Mouse (Mus musculus) C2C12 (cell line): Measurements from ENCODE around the gene Ldlrap1. TPM values are rescaled to one million over a fixed set of nuclear protein-coding genes. Genes with fewer than 3 reads are reported as not detected.

ENCODE experiments used
- H3K27me3 ChIP-seq: one replicate; pipeline ENCODE4 v1.6.1; 2011; ENCODE audit not compliant: control insufficient read depth, insufficient read depth, insufficient read length
- H3K36me3 ChIP-seq: one replicate; pipeline ENCODE4 v1.6.1; 2011; ENCODE audit not compliant: control insufficient read depth, insufficient read depth
- H3K4me3 ChIP-seq: one replicate; pipeline ENCODE4 v1.5.1; 2011; ENCODE audit warnings: mild to moderate bottlenecking, control low read depth; ENCODE audit not compliant: poor library complexity, insufficient read depth, severe bottlenecking
- H3K79me2 ChIP-seq: one replicate; pipeline ENCODE4 v1.6.1; 2011; ENCODE audit not compliant: control insufficient read depth, insufficient read depth
- H3K79me3 ChIP-seq: one replicate; pipeline ENCODE4 v1.6.1; 2011; ENCODE audit warnings: low read depth, control low read depth
- H3ac ChIP-seq: one replicate; pipeline ENCODE3; 2011; ENCODE audit warnings: low read depth; ENCODE audit not compliant: control insufficient read depth, insufficient read length
- CEBPB ChIP-seq: IDR thresholded peaks from one replicate; pipeline ENCODE4 v1.6.1; 2011; ENCODE audit warnings: low read depth, mild to moderate bottlenecking, control low read depth, moderate library complexity
- CTCF ChIP-seq: IDR thresholded peaks from one replicate; pipeline ENCODE4 v1.5.1; 2011; ENCODE audit not compliant: control insufficient read depth, insufficient read depth, insufficient read length
- FOSL1 ChIP-seq: IDR thresholded peaks from one replicate; pipeline ENCODE4 v1.8.0; 2011; ENCODE audit warnings: mild to moderate bottlenecking, low read length; ENCODE audit not compliant: poor library complexity, insufficient read depth, severe bottlenecking
- MAX ChIP-seq: IDR thresholded peaks from one replicate; pipeline ENCODE4 v1.6.1; 2011; ENCODE audit warnings: mild to moderate bottlenecking, control low read depth
- MYOD1 ChIP-seq: IDR thresholded peaks from one replicate; pipeline ENCODE4 v1.6.1; 2011; ENCODE audit warnings: low read depth; ENCODE audit not compliant: control insufficient read depth, insufficient read length
- MYOG ChIP-seq: IDR thresholded peaks from one replicate; pipeline ENCODE4 v1.6.1; 2011; ENCODE audit not compliant: control insufficient read depth, insufficient read length; ENCODE audit errors: extremely low read depth
- USF1 ChIP-seq: IDR thresholded peaks from one replicate; pipeline ENCODE4 v1.6.1; 2011; ENCODE audit warnings: low read depth, mild to moderate bottlenecking, control low read depth, moderate library complexity
- long read RNA-seq, 2 experiments: library from polyadenylated mRNA; unstranded; transcript quantifications; one replicate each; pipeline ENCODE4 v2.0.0; 2019 to 2020
- polyA plus RNA-seq: library from polyadenylated mRNA; unstranded; fragments of >200 nt; fragmentation: generic; extraction: Trizol; gene quantifications from one replicate; pipeline ENCODE4 v1.2.1, GENCODE M21; 2012; ENCODE audit warnings: missing spikeins

Gene Ldlrap1
- polyA plus RNA-seq: 30.8 TPM
- long read RNA-seq, experiment 1, full-length matches to known transcripts: 20 of 30 reads
- long read RNA-seq, experiment 1, partial matches to known transcripts: 0 of 30 reads
- long read RNA-seq, experiment 1, other reads (novel, unspliced or antisense): 10 of 30 reads
- long read RNA-seq, experiment 2, full-length matches to known transcripts: 276 of 340 reads
- long read RNA-seq, experiment 2, partial matches to known transcripts: 6 of 340 reads
- long read RNA-seq, experiment 2, other reads (novel, unspliced or antisense): 58 of 340 reads

GRCm38 (mm10) chr4:134767426-134768225 is at the start of gene Ldlrap1:
Gene Ldlrap1 (minus strand): TSS chr4:134768024.
- H3K36me3 ChIP-seq: no peaks in the 10 kb centered on the region
- peaks cover 51% of the 10 kb centered on the region for H3K79me2 ChIP-seq
- H3ac ChIP-seq: peak within 1 kb of the TSS; percentile 87
- H3K79me3 ChIP-seq: peaks cover 31% of the 10 kb centered on the region
- peak within 1 kb of the TSS; percentile 82 for H3K4me3 ChIP-seq
- no peaks in the 10 kb centered on the region for H3K27me3 ChIP-seq
- TF ChIP-seq MYOD1 (no peak), CEBPB (no peak), USF1 (no peak), MYOG (no peak), CTCF (no peak), MAX (no peak), FOSL1 (no peak)

DNA sequence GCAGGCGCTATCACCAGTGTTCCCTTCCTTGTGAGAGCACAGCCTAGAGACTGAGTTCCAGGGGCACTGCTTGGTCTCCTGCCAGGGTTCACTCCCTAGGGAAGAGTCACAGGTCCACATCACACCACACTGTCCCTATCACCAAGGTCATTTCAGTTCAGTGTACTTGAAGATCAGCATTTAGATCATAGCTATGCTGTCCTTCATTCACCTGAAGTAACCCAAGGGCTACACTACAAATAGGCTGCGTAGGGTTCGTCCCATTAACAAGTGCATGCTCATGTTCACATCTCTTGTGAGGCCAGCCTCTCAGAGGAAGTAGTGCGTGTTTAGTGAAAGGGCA is 46.4 kb upstream of the Ldlrap1 start:
- no peak overlapping the region for H3K4me3 ChIP-seq
- TF ChIP-seq MYOD1 (no peak), FOSL1 (no peak), MYOG (no peak), MAX (no peak), USF1 (no peak), CTCF (no peak), CEBPB (no peak)
- H3K79me3 ChIP-seq: no peaks in the 10 kb centered on the region
- H3K27me3 ChIP-seq: no peaks in the 10 kb centered on the region
- H3K79me2 ChIP-seq: no peaks in the 10 kb centered on the region
- H3K36me3 ChIP-seq: peaks cover 17% of the 10 kb centered on the region
- no peak overlapping the region for H3ac ChIP-seq

GRCm38 (mm10) chr4:134813406-134814228 is 45.8 kb upstream of the Ldlrap1 start:
- H3K36me3 ChIP-seq: peaks cover 22% of the 10 kb centered on the region

GRCm38 (mm10) chr4:134804765-134805164 is 36.9 kb upstream of the Ldlrap1 start:
- Histone ChIP-seq H3K4me3 (no peak overlapping the region), H3K27me3 (no peaks in the 10 kb centered on the region), H3ac (no peak overlapping the region), H3K79me3 (no peaks in the 10 kb centered on the region), H3K36me3 (peaks cover 49% of the 10 kb centered on the region), H3K79me2 (no peaks in the 10 kb centered on the region)
- TF ChIP-seq CEBPB (no peak), FOSL1 (no peak), MYOG (no peak), MAX (no peak), CTCF (no peak), USF1 (no peak), MYOD1 (no peak)

More at GRCm38 (mm10) chr4:134813406-134814228, 45.8 kb upstream of the Ldlrap1 start:
- H3K79me3 ChIP-seq: no peaks in the 10 kb centered on the region
- TF ChIP-seq USF1: no peak
- no peak for TF ChIP-seq MAX
- TF ChIP-seq FOSL1: no peak
- no peak for TF ChIP-seq CTCF
- no peak for TF ChIP-seq MYOD1
- no peak for TF ChIP-seq MYOG
- TF ChIP-seq CEBPB: no peak
- no peak overlapping the region for H3ac ChIP-seq
- no peak overlapping the region for H3K4me3 ChIP-seq
- H3K27me3 ChIP-seq: no peaks in the 10 kb centered on the region
- H3K79me2 ChIP-seq: no peaks in the 10 kb centered on the region

- H3K4me3 ChIP-seq: no peak overlapping the region
- no peaks in the 10 kb centered on the region for H3K79me2 ChIP-seq
- H3K27me3 ChIP-seq: no peaks in the 10 kb centered on the region
- TF ChIP-seq MYOG (no peak), CEBPB (no peak), CTCF (no peak), MYOD1 (no peak), MAX (no peak), USF1 (no peak), FOSL1 (no peak)
- no peaks in the 10 kb centered on the region for H3K79me3 ChIP-seq
- H3ac ChIP-seq: no peak overlapping the region
- peaks cover 40% of the 10 kb centered on the region for H3K36me3 ChIP-seq
Measured at GRCm38 (mm10) chr4:134802765-134803164, 34.9 kb upstream of the Ldlrap1 start.
